Mouse (Mus musculus): Measurements from ENCODE around the gene Gm48551.

Gene Gm48551

DNA sequence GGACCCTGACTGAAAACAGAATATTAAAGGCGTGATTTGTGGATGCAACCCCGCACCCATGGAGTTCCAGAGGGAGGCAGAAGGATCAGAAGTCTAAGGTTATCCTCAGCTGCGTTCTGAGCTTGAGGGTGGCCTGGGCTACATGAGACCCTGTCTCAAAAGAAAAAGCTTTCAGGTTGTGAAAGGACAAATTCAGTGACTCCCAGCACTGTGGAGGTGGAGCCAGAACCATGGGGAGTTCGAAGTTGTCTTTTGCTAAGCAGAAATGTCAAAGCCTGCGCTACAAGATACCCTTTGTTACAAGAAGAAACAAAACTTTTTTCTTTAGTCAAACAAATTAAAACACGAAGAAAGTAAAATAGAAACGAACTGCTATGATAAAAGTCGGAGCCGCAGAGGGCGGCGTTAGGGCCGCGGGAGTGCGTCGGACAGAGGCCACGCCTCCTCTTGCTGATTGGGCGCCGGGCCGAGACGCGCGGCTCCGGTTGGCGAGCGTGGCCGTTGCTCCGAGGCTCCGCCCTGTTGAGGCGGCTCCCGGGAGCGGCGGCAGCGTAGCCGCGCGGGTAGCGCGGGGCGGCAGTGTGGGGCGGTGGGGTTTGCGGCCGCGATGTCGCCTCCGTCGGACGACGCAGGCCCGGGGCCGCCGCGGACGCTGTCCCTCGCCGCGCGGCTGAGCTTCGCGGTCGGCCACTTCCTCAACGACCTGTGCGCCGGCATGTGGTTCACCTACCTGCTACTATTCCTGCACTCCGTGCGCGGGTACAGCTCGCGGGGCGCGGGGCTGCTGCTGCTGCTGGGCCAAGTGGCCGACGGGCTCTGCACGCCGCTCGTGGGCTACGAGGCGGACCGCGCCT, 27.0 kb upstream of the Gm48551 start, which contains the start of gene Mfsd12:
Gene Mfsd12 (plus strand): TSS at position 501 of the 854 bp plus-strand sequence.
- peak; percentile 93 for DNase-seq (ENCODE audit: low spot score)

DNA sequence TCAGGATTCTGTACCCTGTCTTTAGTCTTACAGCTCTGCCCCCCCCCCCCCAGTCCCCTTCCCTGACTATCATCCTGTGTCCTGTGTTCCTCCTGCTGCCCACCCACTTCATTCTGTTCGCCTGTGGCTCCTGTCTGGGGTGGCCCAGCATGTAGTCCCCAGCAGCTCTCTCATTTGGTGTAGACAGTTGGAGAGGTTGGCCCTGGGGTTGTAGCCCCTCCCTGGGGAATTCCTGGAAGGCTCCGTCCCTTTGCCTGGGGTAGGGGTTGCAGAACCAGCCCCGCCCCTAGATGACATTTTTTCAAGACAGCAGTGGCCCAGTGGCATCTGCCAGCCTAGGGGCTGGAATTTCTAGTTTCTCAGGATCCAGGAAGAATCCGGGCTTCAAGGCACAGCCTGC, 26.1 kb upstream of the Gm48551 start:
- DNase-seq (ENCODE audit: low spot score), result no peak

DNA sequence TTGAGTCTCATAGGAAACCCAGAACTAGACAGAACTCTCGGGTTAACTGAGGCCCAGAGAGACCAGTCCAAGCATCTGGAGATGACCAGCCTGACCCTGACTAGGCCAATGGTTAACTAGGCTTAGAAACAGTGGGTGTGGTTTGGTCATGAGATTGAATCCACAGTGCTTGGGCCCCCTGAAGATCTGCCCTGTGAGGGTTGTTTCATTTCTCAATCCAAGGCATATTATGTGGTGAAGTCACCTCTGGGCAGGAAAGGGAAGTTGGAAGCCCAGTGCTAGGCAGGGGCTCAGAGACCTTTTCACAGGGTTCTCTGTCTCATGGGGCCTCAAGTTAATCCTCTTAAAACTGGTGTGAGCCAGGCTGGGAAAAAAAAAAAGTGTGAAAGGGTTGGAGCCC, 25.4 kb upstream of the Gm48551 start:
- no peak for DNase-seq (ENCODE audit: low spot score)

DNA sequence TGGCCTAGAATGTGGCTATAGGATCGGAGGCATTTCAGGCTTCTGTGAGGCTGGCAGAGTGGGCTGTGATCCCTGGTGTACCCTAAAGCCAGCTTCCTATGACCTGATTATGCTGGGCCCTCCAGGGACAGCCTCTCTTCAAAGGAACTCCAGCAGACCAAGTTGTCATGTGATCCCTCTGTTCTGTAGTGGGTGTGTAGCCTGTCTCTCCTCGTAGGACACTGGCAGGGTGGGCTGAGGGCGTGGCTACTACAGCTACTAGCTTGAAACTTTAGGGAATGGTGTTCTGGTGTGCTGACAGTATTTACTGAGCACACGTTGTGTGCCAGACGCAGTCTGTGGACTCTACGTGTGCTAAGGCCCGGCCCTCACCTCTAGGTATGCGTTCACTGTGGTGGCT, 23.5 kb upstream of the Gm48551 start:
- DNase-seq (ENCODE audit: low spot score), result no peak

DNA sequence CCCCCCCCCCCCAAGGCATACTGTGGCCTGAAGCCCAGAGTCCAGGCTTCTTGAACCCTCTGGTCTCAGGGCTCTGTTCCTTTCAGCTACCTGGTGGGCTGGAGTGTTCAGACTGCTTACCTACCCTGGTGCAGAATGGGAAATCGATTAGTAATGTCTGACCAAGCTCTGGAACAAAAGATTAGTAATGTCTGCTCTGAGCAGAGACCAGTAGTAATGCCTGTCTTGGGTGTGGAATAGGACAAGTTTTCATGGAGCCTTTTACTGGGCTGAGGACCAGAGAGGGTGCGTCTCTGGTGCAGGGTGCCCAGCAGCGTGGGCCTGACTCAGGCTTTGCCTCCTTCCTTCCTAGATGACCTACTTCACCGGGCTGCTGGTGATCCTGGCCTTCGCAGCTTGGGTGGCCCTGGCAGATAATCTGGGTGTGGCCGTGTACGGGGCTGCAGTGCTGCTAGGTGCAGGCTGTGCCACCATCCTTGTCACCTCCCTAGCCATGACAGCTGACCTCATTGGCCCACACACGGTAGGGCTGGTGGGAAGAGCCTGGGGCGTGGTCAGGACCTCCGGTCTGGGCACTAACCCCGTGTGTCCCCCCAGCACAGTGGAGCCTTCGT, 21.8 kb upstream of the Gm48551 start:
- DNase-seq (ENCODE audit: low spot score), result no peak

DNA sequence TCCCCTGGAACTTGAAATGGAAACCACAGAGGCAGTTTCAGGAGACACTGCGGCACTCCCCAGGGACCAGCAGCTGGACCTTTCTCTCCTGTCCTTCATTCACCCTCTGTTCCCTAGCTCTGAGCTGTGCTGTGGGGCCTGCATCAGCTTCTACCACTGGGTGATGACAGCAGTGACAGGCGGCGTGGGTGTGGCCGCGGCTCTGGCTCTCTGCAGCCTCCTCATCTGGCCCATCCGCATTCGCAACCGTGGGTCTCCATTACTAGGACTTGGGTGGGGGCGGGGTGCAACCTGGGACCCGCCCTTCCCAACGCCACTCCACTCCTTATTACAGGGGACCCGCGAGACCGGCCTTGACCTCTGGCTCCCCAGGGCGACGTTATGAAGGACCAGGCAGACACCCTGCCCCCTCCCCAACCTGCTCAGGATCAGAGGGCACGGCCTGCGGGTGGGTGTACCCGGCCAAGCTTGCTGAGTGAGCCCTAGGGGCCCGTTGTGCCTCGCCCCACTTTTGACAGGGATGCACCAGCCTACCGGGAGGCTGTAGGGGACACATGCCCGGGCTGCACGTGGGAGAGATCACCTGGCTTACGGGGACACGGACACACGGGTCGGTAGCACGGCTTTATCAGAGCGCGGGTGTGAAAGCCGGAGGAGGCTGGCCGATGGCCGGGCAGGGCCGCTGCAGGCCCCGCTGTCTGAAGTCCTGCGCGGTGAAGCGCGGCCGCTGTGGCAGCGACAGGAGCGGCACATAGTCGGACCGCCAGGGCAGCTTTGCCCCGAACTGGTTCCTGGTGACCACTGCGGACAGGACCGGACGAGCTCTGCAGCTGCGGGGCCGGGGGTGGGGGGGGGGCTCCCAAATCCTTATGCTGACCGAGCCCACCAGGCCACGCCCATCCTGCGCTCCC, 20.6 kb upstream of the Gm48551 start:
- DNase-seq (ENCODE audit: low spot score), result no peak

DNA sequence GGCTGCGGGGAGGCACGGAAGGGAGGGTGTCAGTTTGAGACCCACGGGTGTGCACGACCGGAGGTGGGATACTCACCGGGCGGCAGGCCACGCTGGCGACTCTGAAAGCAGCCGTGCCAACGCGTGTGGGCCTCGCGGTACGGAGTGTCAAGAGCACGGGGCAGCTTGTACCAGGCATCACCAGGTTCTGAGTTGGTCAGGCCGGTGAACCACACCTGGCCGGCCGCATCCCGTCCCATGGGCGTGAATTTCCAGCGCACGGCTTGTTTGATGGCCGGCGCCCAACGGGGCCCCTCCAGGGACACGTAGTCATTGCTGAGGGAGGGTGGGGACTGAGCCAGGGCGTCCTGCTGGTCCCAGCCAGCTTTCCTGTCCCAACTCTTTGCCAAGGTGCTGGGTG, 19.6 kb upstream of the Gm48551 start:
- DNase-seq (ENCODE audit: low spot score), result no peak

DNA sequence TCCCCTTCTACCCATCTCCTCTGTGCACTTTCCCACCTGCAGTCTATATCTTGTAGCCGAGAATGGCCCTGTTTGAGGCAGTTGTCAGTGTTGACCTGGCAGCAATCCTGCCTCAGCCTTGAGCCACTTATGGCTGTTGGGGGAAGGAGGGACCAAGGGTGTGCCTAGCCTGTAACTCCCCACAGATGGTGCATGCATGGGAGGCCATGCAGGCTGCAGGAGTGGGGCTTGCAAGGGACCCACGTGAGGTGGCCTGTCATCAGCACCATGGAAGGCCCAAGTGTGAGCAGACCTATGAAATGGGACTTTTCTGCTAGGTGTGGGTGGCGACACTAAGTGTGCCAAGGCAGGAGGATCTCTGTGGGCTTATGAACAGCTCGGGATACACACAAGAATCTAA, 19.2 kb upstream of the Gm48551 start:
- DNase-seq (ENCODE audit: low spot score), result no peak

DNA sequence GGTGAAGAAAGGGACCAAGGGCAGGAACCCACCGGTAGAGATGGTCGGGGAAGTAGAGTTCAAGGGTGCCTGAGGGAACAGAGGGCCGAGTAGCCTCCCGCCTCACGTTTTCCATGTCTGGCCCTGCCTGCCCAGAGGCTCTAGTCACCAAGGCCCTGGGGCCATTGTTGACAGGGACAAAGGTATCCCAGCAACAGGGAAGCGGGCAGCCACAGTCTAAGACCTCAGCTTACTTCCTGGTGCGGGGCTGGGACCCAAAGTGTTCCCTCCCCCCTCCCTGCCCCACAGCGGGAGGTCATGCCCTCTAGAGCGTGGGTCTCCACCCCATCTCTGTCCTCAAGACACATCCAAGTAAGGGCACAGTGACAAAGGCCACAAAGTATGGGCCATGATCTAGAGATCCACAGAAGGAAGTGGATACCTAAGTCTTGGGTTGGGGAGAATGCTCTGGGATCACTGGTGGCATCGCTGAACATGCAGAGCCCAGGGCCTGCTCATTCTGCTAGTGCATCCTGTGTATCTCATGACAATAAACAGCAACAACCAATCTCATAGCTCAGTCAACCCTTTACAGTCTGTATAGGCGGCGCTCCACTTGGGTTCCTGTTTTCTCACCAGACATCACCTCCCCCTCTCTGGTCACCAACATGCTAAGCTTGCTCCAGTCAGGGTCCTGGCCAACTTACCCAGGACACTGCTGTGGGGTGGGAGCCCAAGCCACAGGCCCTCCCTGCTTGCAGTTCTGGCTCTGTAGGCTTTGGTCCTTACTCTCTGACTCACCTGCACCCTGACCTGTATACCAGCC, 18.4 kb upstream of the Gm48551 start, which contains the start of gene 4930404N11Rik:
Gene 4930404N11Rik (minus strand): TSS at position 145 of the 805 bp plus-strand sequence.
- peak; percentile 82 for DNase-seq (ENCODE audit: low spot score)

DNA sequence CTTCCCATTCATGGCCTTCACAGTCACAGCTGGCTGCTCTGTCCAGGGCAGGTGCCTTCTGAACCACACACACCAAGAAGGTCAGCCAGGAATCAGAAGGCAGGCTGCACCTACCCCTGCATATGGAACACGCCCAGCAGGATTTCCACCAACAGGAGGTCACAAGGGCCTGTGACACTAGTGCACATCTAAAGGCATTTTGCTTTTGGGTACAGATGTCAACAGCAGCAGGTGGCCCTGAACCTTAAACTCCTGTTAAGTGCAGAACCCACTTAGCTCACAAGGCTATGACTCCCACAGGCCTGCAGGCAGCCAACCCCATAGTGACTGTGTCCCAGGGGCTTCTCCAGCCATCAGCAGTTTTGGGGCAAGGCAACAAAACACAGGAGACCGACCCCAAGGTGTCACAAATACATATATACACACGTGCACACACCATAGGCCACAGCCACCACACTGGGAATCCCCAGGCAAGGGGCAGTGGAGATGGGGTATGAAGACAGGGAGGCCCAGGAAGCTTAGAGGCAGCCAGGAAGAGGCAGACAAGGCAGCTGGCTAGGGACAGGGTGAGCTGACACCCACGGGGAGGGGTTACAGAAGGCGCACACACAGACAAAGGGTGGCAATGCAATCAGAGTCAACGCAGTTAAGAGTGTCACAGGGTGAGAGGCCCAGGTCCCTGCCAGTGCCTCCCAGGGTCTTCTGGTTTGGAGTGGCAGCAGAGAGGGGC, 17.6 kb upstream of the Gm48551 start:
- DNase-seq (ENCODE audit: low spot score), result no peak

DNA sequence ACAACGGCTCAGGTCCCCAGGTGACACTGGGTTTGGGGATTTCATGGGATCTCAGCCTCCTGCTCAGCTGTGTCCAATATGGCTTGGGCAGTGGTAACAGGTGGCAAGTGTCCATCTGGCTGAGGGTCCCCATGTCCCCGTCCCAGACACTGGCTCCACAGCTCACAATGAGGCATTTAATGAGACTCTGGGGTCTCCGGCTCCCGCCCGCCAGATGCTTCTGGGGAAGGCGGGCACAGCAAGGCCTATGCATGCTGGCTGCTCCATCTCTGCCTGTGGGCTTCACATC, 17.1 kb upstream of the Gm48551 start:
- DNase-seq (ENCODE audit: low spot score), result no peak

DNA sequence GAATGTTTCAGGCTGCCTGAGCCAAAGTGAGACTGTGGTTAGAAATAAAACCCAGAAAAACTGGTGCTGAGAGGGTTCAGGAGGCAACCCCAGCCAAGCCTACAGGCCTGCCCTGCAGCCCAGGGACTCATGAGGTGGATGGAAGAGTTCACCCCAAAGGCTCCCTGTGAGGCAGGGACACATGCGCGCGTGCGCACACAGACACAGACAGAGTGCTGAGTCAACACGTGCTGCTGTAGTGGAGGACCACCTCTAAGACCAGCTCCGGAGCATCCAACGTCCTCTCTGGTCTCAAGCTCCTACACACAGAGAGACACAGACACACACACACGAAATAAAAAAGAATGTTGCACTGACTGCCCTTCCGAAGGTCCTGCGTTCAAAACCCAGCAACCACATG, 8.9 kb upstream of the Gm48551 start:
- DNase-seq (ENCODE audit: low spot score), result no peak

DNA sequence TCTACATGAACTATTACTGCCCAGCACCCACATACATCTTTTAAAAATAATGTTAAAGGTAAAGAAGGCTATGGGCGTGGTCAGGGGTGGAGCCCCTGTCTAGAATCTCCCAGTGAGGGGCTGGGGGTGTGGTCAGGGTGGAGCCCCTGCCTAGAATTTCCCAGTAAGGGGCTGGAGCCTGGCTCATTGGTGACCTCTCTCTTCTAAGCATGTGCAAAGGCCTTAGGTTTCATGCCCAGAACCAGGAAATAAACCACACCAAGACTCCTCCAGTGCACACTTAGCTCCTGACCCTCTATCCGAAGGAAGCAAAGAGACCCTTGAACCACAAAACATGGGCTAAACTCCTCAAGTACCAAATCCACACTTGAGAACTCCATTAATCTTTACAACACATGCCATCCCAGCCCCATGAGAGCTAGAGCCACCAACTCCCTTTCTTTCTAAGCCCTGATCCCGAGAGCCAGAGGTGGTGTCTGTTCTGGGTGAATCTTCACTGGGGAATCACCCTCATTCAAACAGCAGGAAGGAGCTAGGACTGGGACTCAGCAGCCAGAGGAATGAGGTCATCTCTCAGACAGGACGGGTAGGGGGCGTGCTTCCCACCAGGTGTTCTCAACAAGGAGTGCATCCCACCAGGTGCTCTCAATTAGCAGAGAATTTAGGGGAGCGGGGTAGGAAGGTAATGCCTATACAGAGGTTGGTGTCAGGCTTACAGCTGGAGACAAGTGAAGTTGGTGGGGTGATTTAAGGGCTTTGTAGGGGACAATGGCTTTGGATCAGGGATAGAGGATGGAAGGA, 7.5 kb upstream of the Gm48551 start:
- DNase-seq (ENCODE audit: low spot score), result no peak

DNA sequence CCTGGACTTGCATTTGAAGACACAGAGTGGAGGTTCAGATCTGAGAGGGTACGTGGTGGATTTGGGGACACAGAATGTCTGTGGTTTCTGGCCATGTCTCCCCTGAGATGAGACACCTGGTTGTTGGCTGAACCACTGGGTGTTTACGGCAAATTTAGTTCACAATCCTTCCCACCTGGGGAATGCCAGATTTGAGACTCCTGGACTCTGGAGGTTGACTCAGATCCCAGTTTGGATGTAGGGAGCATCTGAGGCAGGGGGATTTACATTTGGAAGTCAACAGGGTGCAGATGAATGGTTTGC, 7.0 kb upstream of the Gm48551 start:
- no peak for DNase-seq (ENCODE audit: low spot score)

DNA sequence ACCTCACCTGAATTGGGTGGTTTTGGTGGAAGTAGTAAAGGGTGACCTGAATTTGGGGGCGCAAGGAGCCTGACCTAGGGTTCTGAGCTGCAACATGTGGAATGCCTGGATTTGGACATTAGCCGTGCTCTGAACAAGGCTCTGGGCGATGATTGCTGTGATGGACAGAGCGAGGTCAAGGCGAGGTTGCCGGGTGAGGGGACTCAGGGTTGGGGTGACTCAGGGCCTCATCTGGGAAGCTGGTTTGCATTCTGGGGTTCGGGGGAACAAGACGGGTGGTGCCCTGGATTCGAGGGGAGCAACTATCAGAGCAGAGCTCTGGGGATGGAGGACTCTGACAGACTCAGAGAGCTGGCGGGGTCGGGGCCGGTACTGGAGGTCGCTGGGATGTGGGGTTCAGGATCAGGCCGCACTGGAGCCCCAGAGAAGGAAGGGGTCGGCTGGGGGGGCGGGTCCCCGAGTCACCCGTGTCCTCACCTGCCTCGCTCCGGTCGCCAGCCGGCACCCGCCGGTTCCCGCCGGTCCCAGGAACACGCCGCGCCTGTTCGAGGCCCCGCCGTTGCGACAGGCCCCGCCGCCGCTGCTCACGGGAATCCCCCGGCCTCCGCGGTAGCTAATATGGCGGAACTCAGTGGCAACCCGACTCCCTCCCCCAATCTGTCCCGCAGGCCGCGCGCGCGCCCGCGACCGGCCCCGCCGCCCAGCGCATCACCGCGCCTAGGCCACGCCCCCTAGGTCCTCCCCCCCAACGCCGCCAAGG, 6.3 kb upstream of the Gm48551 start, which contains the start of gene Fzr1:
Gene Fzr1 (minus strand): TSS at position 724 of the 760 bp plus-strand sequence.
- DNase-seq (ENCODE audit: low spot score), result no peak

DNA sequence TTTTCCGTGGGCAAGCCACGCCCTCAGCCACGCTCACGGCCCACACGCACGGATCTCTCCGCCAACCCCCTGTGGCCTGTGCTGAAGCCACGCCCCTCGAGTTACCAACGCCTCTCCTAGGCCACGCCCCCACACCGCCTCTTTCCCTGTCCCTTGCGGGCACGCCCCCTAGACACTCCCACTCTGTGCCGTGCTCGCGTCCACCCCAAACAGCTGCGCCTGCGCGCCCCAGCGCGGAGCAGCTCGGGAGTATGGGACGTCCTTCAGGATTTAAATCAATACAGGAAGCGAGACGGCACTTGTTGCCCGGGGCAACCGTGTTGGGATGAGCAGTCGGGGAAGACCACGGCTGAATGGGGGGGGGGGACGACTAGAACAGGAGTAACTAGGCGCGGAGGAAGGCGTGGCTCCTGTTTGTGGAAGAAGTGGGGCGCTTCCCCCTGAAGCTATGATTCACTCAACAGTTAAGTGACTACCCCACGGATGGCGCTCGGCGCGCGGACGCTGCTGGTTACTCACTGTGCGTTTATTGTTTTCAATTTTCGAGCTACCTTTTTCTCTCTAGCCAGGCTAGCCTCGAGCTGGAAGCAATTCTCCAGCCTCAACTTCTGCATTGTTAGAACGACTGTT, 5.6 kb upstream of the Gm48551 start:
- DNase-seq (ENCODE audit: low spot score), result peak; percentile 100

DNA sequence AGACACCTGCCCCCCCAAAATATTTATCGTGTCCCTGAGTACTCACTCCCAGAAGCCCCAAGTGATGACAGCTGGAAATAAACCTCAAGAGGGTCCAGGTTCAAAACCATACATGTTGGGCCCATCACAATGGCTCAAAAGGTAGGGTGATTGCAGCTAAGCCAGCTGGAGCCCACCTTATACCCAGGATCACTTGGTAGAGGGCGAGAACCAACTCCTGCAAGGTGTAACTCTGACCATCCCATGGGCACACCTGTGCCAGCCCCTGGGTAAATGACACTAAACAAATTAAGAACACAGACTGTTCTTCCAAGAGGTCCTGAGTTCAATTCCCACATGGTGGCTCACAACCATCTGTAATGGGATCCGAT, 5.1 kb upstream of the Gm48551 start:
- no peak for DNase-seq (ENCODE audit: low spot score)

DNA sequence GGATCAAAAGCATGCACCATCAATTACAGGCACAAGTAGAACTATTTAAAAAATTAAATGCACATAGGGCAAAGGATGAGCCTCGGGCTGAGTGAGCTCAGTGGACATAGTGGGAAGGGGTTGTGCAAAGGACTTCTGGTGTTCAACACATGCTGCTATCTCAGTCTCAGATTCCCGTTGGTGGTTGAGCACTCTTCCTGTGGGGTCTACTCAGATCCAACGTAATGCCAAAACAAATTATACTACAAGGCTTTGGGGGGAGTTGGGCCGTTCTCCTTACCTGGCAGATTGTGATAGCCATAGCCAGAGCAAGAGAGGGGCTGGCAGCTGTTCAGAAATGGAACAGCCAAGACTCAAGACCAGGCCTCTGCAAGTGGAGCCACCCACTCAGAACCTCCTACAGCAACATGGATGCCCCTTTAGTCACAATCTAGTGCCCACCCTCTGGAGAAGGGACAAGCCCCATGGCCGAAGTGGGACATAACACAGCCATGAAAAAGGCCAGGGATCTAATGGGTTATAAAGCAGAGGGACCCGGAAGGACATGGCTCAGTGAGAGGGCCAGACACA, 4.4 kb upstream of the Gm48551 start:
- DNase-seq (ENCODE audit: low spot score), result no peak

DNA sequence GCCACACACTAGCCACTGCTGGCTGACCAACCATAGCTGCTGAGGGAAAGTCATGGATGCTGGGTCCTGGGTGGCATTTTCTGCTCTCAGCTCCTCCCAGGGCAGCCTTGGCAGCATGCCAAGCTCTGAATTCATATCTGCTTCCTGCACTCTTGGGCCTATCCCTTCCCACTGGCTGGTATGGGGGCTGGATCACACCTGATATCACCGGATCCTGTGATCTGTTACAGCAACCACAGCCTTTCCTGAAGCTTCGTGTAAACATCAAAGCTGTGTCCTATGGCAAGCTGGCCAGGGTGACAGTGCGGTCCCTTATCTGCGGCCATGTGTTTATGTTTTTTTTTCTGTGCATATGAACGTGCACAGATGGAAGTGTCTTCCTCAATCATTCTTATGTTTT, 2.2 kb upstream of the Gm48551 start:
- no peak for DNase-seq (ENCODE audit: low spot score)

Data from embryo, embryonic 10.5 days (tissue).